Comparison of ENCODE assay signal across 19 mouse cellular contexts in genomic region chr14:104208855-104209254, GRCm38 (mm10).
A peak's percentile ranks its signal among the peaks of the same experiment; 100 is the strongest.
DNase-seq lines count a peak whose midpoint lies in the region; ATAC-seq and TF ChIP-seq lines count a peak whose summit lies in the region.
"Had no signal": no experiment of that assay in that cellular context is flagged by ENCODE, and none has a peak within 500 bp of the region (broad histone marks: within the 10 kb centered on the region; RNA-seq: fewer than 3 reads in every experiment).

No protein-coding gene starts in this region.

- WGBS in kidney, postnatal 0 days, result 47% methylated on average over 4 of the region's 4 CpGs
- WGBS in neural tube, embryonic 13.5 days, result 71% methylated on average over 4 of the region's 4 CpGs
- 65% methylated on average over 4 of the region's 4 CpGs for WGBS in neural tube, embryonic 15.5 days

- no peak for TF ChIP-seq CTCF in kidney, postnatal 0 days (IDR thresholded peaks at IDR 0.05; ENCODE audit: low read depth)

- peak; percentile 11 for DNase-seq in heart, postnatal 4 days
- no peak for DNase-seq in heart, postnatal 25 days (ENCODE audit: low spot score)
- peak; percentile 72 for DNase-seq in kidney, postnatal 0 days (ENCODE audit: low spot score)
- DNase-seq in kidney, adult 18-20 months, result no peak
- DNase-seq in lung, postnatal 36 days, result peak; percentile 14
- no peak for DNase-seq in left cerebral cortex, adult 9 months (ENCODE audit: low spot score in 2 of 2)
- DNase-seq: cerebellum, adult 8-10 months; gastrocnemius, postnatal 36 days; layer of hippocampus, postnatal 36 days; spleen, adult 18-20 months; thymus, adult 2 months had no signal

- H3K9ac ChIP-seq in kidney, postnatal 0 days (ENCODE audit: low read depth, low read length), result no peak overlapping the region
- no peak overlapping the region for H3K9ac ChIP-seq in neural tube, embryonic 13.5 days
- no peak overlapping the region for H3K9ac ChIP-seq in neural tube, embryonic 15.5 days (replicated peaks)
- H3K9ac ChIP-seq: embryonic facial prominence, embryonic 12.5 days; hindbrain, embryonic 15.5 days; liver, embryonic 14.5 days; midbrain, embryonic 13.5 days had no signal

- no peak overlapping the region for H3K4me3 ChIP-seq in kidney, postnatal 0 days (replicated peaks; ENCODE audit: low read depth, low read length)
- H3K4me3 ChIP-seq in neural tube, embryonic 13.5 days, result no peak overlapping the region
- no peak overlapping the region for H3K4me3 ChIP-seq in neural tube, embryonic 15.5 days (replicated peaks)
- H3K4me3 ChIP-seq: embryonic facial prominence, embryonic 12.5 days; heart, embryonic 10.5 days; hindbrain, embryonic 15.5 days; midbrain, embryonic 13.5 days had no signal

- H3K27ac ChIP-seq in kidney, postnatal 0 days, result no peak overlapping the region
- peak overlapping the region; percentile 28; the same call in 1 of the 2 replicates for H3K27ac ChIP-seq in neural tube, embryonic 13.5 days (replicated peaks)
- H3K27ac ChIP-seq in neural tube, embryonic 15.5 days (replicated peaks), result no peak overlapping the region
- H3K27ac ChIP-seq: embryonic facial prominence, embryonic 12.5 days; heart, embryonic 10.5 days; hindbrain, embryonic 15.5 days; liver, embryonic 14.5 days; midbrain, embryonic 13.5 days had no signal

- ATAC-seq in kidney, postnatal 0 days (replicated peaks; ENCODE audit: low FRiP score, low read depth), result no peak
- no peak; the same call in 1 of the 2 replicates for ATAC-seq in neural tube, embryonic 13.5 days (ENCODE audit: low read depth)
- ATAC-seq in neural tube, embryonic 15.5 days (ENCODE audit: low FRiP score), result no peak
- ATAC-seq: forebrain, embryonic 14.5 days had no signal

- intact Hi-C loops in heart, postnatal 25 days (cut with DNase I), result no loop called here

- no peaks in the 10 kb centered on the region for H3K27me3 ChIP-seq in kidney, postnatal 0 days (ENCODE audit: insufficient read depth, low read length)
- H3K27me3 ChIP-seq in neural tube, embryonic 13.5 days, result 0 out of 2 replicates have a peak, but pooled peaks cover 3% of the 10 kb centered on the region
- H3K27me3 ChIP-seq in neural tube, embryonic 15.5 days (replicated peaks), result no peaks in the 10 kb centered on the region
- H3K27me3 ChIP-seq: embryonic facial prominence, embryonic 12.5 days; hindbrain, embryonic 15.5 days; midbrain, embryonic 13.5 days had no signal

- no peak overlapping the region for H3K4me2 ChIP-seq in kidney, postnatal 0 days (ENCODE audit: low read length)
- no peak overlapping the region for H3K4me2 ChIP-seq in neural tube, embryonic 13.5 days
- H3K4me2 ChIP-seq in neural tube, embryonic 15.5 days, result no peak overlapping the region
- H3K4me2 ChIP-seq: embryonic facial prominence, embryonic 12.5 days; hindbrain, embryonic 15.5 days; midbrain, embryonic 13.5 days had no signal

- no peaks in the 10 kb centered on the region for H3K36me3 ChIP-seq in kidney, postnatal 0 days (ENCODE audit: insufficient read depth, low read length)
- H3K36me3 ChIP-seq in neural tube, embryonic 13.5 days, result no peaks in the 10 kb centered on the region
- no peaks in the 10 kb centered on the region for H3K36me3 ChIP-seq in neural tube, embryonic 15.5 days
- H3K36me3 ChIP-seq: embryonic facial prominence, embryonic 12.5 days; heart, embryonic 10.5 days; hindbrain, embryonic 15.5 days; midbrain, embryonic 13.5 days had no signal

- no peaks in the 10 kb centered on the region for H3K4me1 ChIP-seq in kidney, postnatal 0 days (replicated peaks; ENCODE audit: insufficient read depth, low read length)
- 0 out of 2 replicates have a peak, but pooled peaks cover 8% of the 10 kb centered on the region for H3K4me1 ChIP-seq in neural tube, embryonic 13.5 days (replicated peaks)
- H3K4me1 ChIP-seq in neural tube, embryonic 15.5 days, result no peaks in the 10 kb centered on the region
- H3K4me1 ChIP-seq: embryonic facial prominence, embryonic 12.5 days; heart, embryonic 10.5 days; hindbrain, embryonic 15.5 days; midbrain, embryonic 13.5 days had no signal

- H3K9me3 ChIP-seq in kidney, postnatal 0 days (replicated peaks; ENCODE audit: low read length), result no peaks in the 10 kb centered on the region
- no peaks in the 10 kb centered on the region for H3K9me3 ChIP-seq in neural tube, embryonic 13.5 days
- no peaks in the 10 kb centered on the region for H3K9me3 ChIP-seq in neural tube, embryonic 15.5 days (replicated peaks)
- H3K9me3 ChIP-seq: embryonic facial prominence, embryonic 12.5 days; heart, embryonic 10.5 days; hindbrain, embryonic 15.5 days; midbrain, embryonic 13.5 days had no signal

Comparison
In these comparisons a context has a peak if more than half of its experiments do, and no peak if none do; other contexts are left out.
1. DNase-seq: peak in heart, postnatal 4 days (single experiment), kidney, postnatal 0 days (single experiment) and lung, postnatal 36 days (single experiment); none in heart, postnatal 25 days (single experiment), kidney, adult 18-20 months (single experiment) and left cerebral cortex, adult 9 months (0 of 2).